Mouse (Mus musculus) myocyte (in vitro differentiated cells): ENCODE results near the gene D11Wsu47e. TPM values are rescaled to one million over a fixed set of nuclear protein-coding genes. Genes with fewer than 3 reads are reported as not detected.

Source experiments
- H3K27me3 ChIP-seq: one replicate; pipeline ENCODE4 v1.6.1; 2011; ENCODE audit not compliant: control insufficient read depth, insufficient read depth, insufficient read length
- H3K36me3 ChIP-seq: one replicate; pipeline ENCODE4 v1.6.1; 2011; ENCODE audit not compliant: control insufficient read depth, insufficient read depth
- H3K4me2 ChIP-seq: one replicate; pipeline ENCODE4 v1.6.1; 2011; ENCODE audit warnings: low read depth, control low read depth
- H3K4me3 ChIP-seq: one replicate; pipeline ENCODE4 v1.5.1; 2011; ENCODE audit warnings: mild to moderate bottlenecking, control low read depth, moderate library complexity
- H3K79me2 ChIP-seq: one replicate; pipeline ENCODE4 v1.6.1; 2011; ENCODE audit not compliant: control insufficient read depth, insufficient read depth
- H3ac ChIP-seq: one replicate; pipeline ENCODE4 v1.6.1; 2011; ENCODE audit not compliant: control insufficient read depth, insufficient read length
- CEBPB ChIP-seq: IDR thresholded peaks from 2 replicates; pipeline ENCODE4 v1.6.1; 2011; ENCODE audit warnings: mild to moderate bottlenecking, moderate library complexity; ENCODE audit not compliant: poor library complexity, insufficient read depth, severe bottlenecking
- E2F4 ChIP-seq: IDR thresholded peaks from one replicate; pipeline ENCODE4 v1.6.1; 2011; ENCODE audit warnings: mild to moderate bottlenecking, control low read depth, moderate library complexity; ENCODE audit not compliant: insufficient read depth
- MAX ChIP-seq: IDR thresholded peaks from one replicate; pipeline ENCODE4 v1.6.1; 2011; ENCODE audit warnings: low read depth, mild to moderate bottlenecking, control low read depth
- MYOD1 ChIP-seq, 3 experiments: IDR thresholded peaks; one replicate each; pipeline ENCODE4 v1.6.1; 2011; ENCODE audit warnings: control low read depth in 2 of 3, low read depth in 2 of 3, mild to moderate bottlenecking in 2 of 3, moderate library complexity in 1 of 3; ENCODE audit not compliant: insufficient read length in 2 of 3, control insufficient read depth in 1 of 3
- MYOG ChIP-seq, 3 experiments: IDR thresholded peaks; one replicate each; pipeline ENCODE4 v1.6.1; 2011; ENCODE audit warnings: control low read depth in 2 of 3, low read depth in 2 of 3, mild to moderate bottlenecking in 2 of 3; ENCODE audit not compliant: insufficient read length in 2 of 3, control insufficient read depth in 1 of 3, insufficient read depth in 1 of 3
- POLR2A ChIP-seq: IDR thresholded peaks from one replicate; pipeline ENCODE4 v1.6.1; 2011; ENCODE audit warnings: low read depth, mild to moderate bottlenecking, control low read depth, moderate library complexity; ENCODE audit not compliant: insufficient read length
- POLR2AphosphoS2 ChIP-seq: IDR thresholded peaks from one replicate; pipeline ENCODE4 v1.6.1; 2011; ENCODE audit warnings: low read depth, control low read depth; ENCODE audit not compliant: insufficient read length
- REST ChIP-seq: IDR thresholded peaks from one replicate; pipeline ENCODE4 v1.6.1; 2011; ENCODE audit warnings: mild to moderate bottlenecking, control low read depth, moderate library complexity; ENCODE audit not compliant: insufficient read depth, insufficient read length
- SRF ChIP-seq: IDR thresholded peaks from one replicate; pipeline ENCODE4 v1.6.1; 2011; ENCODE audit warnings: low read depth; ENCODE audit not compliant: control insufficient read depth, insufficient read length
- TCF12 ChIP-seq: IDR thresholded peaks from one replicate; pipeline ENCODE4 v1.6.1; 2011; ENCODE audit warnings: mild to moderate bottlenecking, control low read depth; ENCODE audit not compliant: poor library complexity, insufficient read depth, severe bottlenecking
- TCF3 ChIP-seq: IDR thresholded peaks from one replicate; pipeline ENCODE4 v1.6.1; 2011; ENCODE audit warnings: low read depth, control low read depth; ENCODE audit not compliant: insufficient read length
- USF1 ChIP-seq: IDR thresholded peaks from one replicate; pipeline ENCODE4 v1.6.1; 2011; ENCODE audit warnings: low read depth, mild to moderate bottlenecking, control low read depth, moderate library complexity
- polyA plus RNA-seq: library from polyadenylated mRNA; unstranded; fragments of >200 nt; fragmentation: generic; extraction: Trizol; gene quantifications from one replicate; pipeline ENCODE4 v1.2.1, GENCODE M21; 2012; ENCODE audit warnings: missing spikeins

D11Wsu47e gene
- polyA plus RNA-seq, 1 experiment = 10.6 TPM

GRCm38 (mm10) chr11:113652516-113652915 is 31.7 kb upstream of the D11Wsu47e start:
- Histone ChIP-seq H3K79me2 (peaks cover 6% of the 10 kb centered on the region), H3K4me2 (no peak overlapping the region), H3K27me3 (no peaks in the 10 kb centered on the region), H3K36me3 (peaks cover 14% of the 10 kb centered on the region), H3K4me3 (no peak overlapping the region), H3ac (no peak overlapping the region)
- TF ChIP-seq CEBPB (no peak), POLR2A (no peak), E2F4 (no peak)

GRCm38 (mm10) chr11:113654105-113654504 is 30.1 kb upstream of the D11Wsu47e start:
- Histone ChIP-seq H3K36me3 (peaks cover 14% of the 10 kb centered on the region), H3K79me2 (peaks cover 3% of the 10 kb centered on the region), H3ac (no peak overlapping the region), H3K4me3 (no peak overlapping the region), H3K27me3 (no peaks in the 10 kb centered on the region), H3K4me2 (no peak overlapping the region)
- TF ChIP-seq REST (no peak), POLR2AphosphoS2 (no peak), TCF12 (no peak), CEBPB (no peak), E2F4 (no peak), SRF (no peak), MAX (no peak), MYOD1 (IDR thresholded peaks at IDR 0.05; ENCODE audit: control insufficient read depth in 1 of 3, insufficient read length in 2 of 3, low read depth in 2 of 3) (no peak)

- Histone ChIP-seq H3K36me3 (peaks cover 14% of the 10 kb centered on the region), H3ac (no peak overlapping the region), H3K4me2 (no peak overlapping the region), H3K27me3 (no peaks in the 10 kb centered on the region), H3K4me3 (no peak overlapping the region), H3K79me2 (no peaks in the 10 kb centered on the region)
- TF ChIP-seq REST (no peak), POLR2A (no peak), MYOG (IDR thresholded peaks at IDR 0.05; ENCODE audit: control insufficient read depth in 1 of 3, insufficient read depth in 1 of 3, insufficient read length in 2 of 3, low read depth in 2 of 3) (no peak), USF1 (no peak), TCF3 (no peak), MAX (no peak), E2F4 (no peak), CEBPB (no peak), POLR2AphosphoS2 (no peak), SRF (no peak), MYOD1 (IDR thresholded peaks at IDR 0.05; ENCODE audit: control insufficient read depth in 1 of 3, insufficient read length in 2 of 3, low read depth in 2 of 3) (no peak), TCF12 (no peak)
These were observed 29.5 kb upstream of the D11Wsu47e start for GRCm38 (mm10) chr11:113654561-113655270.

GRCm38 (mm10) chr11:113656511-113656932 is 27.7 kb upstream of the D11Wsu47e start:
- Histone ChIP-seq H3K79me2 (no peaks in the 10 kb centered on the region), H3K36me3 (peaks cover 14% of the 10 kb centered on the region), H3K4me3 (no peak overlapping the region), H3K27me3 (no peaks in the 10 kb centered on the region), H3ac (no peak overlapping the region), H3K4me2 (no peak overlapping the region)
- TF ChIP-seq POLR2AphosphoS2 (peak; percentile 77), POLR2A (no peak)

GRCm38 (mm10) chr11:113657221-113657620 is 27.0 kb upstream of the D11Wsu47e start:
- H3K27me3 ChIP-seq = no peaks in the 10 kb centered on the region
- H3K79me2 ChIP-seq = no peaks in the 10 kb centered on the region
- peaks cover 14% of the 10 kb centered on the region for H3K36me3 ChIP-seq
- no peak overlapping the region for H3ac ChIP-seq
- no peak overlapping the region for H3K4me2 ChIP-seq
- no peak overlapping the region for H3K4me3 ChIP-seq
- no peak for TF ChIP-seq POLR2A
- TF ChIP-seq TCF12 = no peak
- TF ChIP-seq POLR2AphosphoS2 = no peak
- TF ChIP-seq USF1 = no peak
- no peak for TF ChIP-seq TCF3

GRCm38 (mm10) chr11:113658319-113658718 is 25.9 kb upstream of the D11Wsu47e start:
- Histone ChIP-seq H3K36me3 (peaks cover 14% of the 10 kb centered on the region), H3ac (no peak overlapping the region), H3K27me3 (no peaks in the 10 kb centered on the region), H3K4me3 (no peak overlapping the region), H3K79me2 (no peaks in the 10 kb centered on the region), H3K4me2 (no peak overlapping the region)
- no peak for TF ChIP-seq MAX
- no peak for TF ChIP-seq CEBPB
- no peak for TF ChIP-seq E2F4
- TF ChIP-seq REST = no peak
- TF ChIP-seq SRF = no peak
- TF ChIP-seq MYOG (IDR thresholded peaks at IDR 0.05; ENCODE audit: control insufficient read depth in 1 of 3, insufficient read depth in 1 of 3, insufficient read length in 2 of 3, low read depth in 2 of 3) = no peak
